Mouse (Mus musculus): ENCODE measurements around the gene Sgsm3.

Gene Sgsm3

GRCm38 (mm10) chr15:81026901-81027300 is 49.3 kb downstream of the Sgsm3 start:
- DNase-seq (ENCODE audit: low read depth, low spot score): no peak

- DNase-seq (ENCODE audit: low read depth, low spot score): peak; percentile 73
Measured at GRCm38 (mm10) chr15:81027378-81028173, 50.0 kb downstream of the Sgsm3 start.

GRCm38 (mm10) chr15:81030891-81031425 is 53.4 kb downstream of the Sgsm3 start:
- no peak for DNase-seq (ENCODE audit: low read depth, low spot score)

DNA sequence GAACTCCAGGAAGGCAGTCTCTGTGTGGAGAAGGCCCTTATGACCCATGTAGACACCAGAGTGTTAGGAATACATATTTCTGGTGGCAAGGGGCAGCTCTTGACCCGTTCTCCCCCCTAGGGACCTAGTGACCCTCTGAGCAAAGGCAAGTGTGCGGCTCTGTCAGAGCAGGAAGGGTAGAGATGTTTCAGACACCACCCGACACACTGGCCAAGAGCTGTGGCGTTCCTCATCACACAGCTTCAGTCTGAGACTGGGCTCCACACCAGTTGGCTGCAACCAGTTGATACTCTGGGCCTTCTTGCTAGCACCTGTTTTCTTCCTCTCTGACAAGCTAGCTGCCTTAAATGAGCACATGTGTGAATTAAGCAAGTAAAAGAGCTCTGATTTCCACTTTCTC is 54.0 kb downstream of the Sgsm3 start:
- DNase-seq (ENCODE audit: low read depth, low spot score): peak; percentile 79

GRCm38 (mm10) chr15:81032941-81033629 is 55.5 kb downstream of the Sgsm3 start:
- no peak for DNase-seq (ENCODE audit: low read depth, low spot score)

- DNase-seq (ENCODE audit: low read depth, low spot score): peak; percentile 46
Measured at GRCm38 (mm10) chr15:81034119-81034518, 56.6 kb downstream of the Sgsm3 start.

DNA sequence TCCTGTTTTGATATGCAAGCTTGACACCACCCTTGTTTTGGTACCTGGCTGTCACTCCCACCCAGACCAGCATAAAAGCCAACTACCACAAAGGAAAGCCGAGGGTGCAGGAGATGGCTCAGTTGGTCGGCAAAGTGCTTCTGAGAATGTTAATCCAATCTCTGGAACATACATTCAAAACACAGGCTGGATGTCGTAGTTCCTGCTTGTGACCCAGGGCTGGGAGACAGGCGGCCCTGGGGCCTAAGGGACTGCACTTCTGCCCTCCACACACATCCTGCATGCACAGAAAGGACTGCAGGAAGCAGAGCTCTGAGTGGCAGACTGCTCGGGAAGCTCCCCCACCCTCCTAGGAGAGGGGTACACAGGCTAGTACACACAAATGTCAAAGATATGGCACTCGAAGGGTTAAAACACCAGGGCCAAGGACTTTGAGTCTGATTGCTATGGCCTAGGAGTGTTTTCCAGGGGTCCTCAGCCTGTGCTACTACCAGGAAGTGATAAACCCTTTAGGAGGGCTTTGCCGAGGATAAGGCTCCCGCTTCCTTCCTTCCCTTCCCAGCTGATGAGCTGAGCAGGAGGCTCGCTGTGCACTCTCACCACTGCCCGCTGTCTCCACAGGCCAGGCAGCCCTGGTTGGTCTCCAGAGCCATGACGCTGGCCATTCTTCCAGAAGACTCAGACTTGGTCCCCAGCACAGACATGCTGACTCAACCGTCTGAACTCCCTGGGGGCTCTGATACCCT is 58.0 kb downstream of the Sgsm3 start:
- no peak for DNase-seq (ENCODE audit: low read depth, low spot score)

GRCm38 (mm10) chr15:81038419-81038818 is 60.9 kb downstream of the Sgsm3 start:
- no peak for DNase-seq (ENCODE audit: low read depth, low spot score)

GRCm38 (mm10) chr15:81041767-81042166 is 64.2 kb downstream of the Sgsm3 start:
- no peak for DNase-seq (ENCODE audit: low read depth, low spot score)

- DNase-seq (ENCODE audit: low read depth, low spot score): no peak
Measured at GRCm38 (mm10) chr15:81042276-81042931, 64.8 kb downstream of the Sgsm3 start.

- no peak for DNase-seq (ENCODE audit: low read depth, low spot score)
Measured at GRCm38 (mm10) chr15:81044446-81044845, 66.9 kb downstream of the Sgsm3 start.

DNA sequence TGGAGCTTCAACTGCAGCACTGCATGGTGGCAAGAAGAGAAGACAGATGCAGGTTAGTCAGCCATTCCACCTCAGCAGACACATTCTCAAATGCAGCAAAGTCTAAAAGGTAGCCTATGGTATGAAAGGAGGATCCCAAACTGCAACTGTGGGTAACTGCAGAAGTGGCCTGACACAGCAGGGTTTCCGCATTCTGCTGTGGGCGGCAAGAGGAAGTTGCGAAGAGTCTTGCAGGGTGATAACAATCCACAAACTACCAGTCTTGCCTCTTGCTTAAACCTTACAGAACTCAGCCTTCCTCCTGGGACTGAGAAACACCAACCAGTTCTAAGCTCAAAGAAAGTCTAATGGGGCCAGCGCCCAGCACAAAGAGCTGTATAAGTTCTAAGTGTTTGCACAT is 67.8 kb downstream of the Sgsm3 start:
- DNase-seq (ENCODE audit: low read depth, low spot score): no peak

DNA sequence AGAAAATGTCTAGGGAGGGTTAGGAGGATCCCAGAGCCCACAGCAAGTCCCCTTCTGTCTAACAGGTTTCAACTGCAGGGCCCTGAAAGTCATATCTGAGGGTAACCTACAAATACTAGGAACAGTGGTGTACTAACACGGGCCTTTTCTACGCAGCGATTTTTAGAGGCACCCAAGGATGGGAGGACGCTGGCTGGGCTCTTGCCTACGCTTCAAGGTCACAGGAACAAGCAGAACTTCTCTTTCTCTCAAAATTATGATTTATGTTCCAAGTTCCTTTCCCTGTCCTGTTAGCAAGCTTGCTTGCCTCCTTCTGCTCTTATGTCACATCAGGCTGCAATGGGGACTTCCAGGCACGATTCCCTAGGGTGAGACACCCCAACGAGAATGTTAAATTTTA is 68.5 kb downstream of the Sgsm3 start:
- DNase-seq (ENCODE audit: low read depth, low spot score): no peak

DNA sequence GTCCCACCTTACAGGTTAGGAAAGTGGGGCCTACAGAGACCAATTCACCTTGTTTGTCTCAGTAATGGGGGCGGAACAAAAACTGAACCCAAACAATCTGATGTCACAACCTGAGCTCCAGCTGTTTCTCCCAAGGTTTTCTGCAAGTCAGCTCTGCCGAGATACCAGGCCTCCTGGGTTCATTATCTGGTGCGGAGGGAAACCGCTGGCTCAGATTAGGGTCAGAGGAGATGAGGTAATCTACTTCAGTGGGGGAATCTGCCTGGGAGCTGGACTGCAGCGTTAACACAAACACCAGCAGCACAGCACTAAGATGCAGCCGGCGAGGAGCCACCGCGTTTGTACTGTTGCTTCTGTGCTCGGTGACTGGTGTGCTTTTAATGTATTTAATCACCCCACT is 69.9 kb downstream of the Sgsm3 start:
- no peak for DNase-seq (ENCODE audit: low read depth, low spot score)

GRCm38 (mm10) chr15:81049401-81050053 is 72.0 kb downstream of the Sgsm3 start:
- no peak for DNase-seq (ENCODE audit: low read depth, low spot score)

DNA sequence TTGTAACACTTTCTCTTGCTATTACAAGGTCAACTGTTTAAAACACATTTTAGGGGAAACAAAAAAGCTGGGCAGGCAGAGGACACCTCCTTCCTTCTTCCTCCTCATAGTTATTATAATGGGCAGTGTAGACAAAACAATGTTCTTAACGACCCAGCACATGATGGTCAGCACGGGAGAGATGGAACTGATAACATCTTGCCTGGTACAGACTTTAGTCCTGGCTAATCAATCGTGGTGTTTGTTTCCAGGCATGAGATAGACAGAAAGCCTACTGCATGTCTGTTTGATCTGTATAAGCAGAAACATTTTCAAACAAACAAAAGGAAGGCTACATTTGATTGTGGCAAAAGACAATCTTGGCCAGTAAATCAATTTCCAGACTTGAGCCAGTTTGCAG is 72.9 kb downstream of the Sgsm3 start:
- no peak for DNase-seq (ENCODE audit: low read depth, low spot score)

- no peak for DNase-seq (ENCODE audit: low read depth, low spot score)
Measured at GRCm38 (mm10) chr15:81052491-81052890, 74.9 kb downstream of the Sgsm3 start.

GRCm38 (mm10) chr15:81055488-81055887 is 77.9 kb downstream of the Sgsm3 start:
- DNase-seq (ENCODE audit: low read depth, low spot score): no peak

DNA sequence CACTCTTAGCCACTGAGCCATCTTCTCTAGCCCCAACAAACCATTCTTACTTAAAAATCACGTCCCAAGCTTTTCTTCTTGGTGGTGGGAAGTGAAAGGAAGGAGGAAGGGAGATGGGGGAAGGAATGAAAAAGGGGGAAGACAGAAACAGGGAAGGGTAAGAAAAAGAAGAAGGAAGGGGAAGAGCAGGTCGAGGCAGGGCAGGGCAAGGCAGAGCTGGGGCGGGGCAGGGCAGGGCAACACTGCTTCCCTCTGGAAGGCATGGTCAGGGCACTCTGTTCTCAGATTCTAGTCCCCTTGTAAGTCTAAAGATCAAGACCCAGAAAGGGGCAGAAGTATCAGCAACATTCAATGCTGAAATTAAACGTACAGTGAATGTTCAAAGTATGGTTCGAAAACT is 80.2 kb downstream of the Sgsm3 start:
- no peak for DNase-seq (ENCODE audit: low read depth, low spot score)

DNA sequence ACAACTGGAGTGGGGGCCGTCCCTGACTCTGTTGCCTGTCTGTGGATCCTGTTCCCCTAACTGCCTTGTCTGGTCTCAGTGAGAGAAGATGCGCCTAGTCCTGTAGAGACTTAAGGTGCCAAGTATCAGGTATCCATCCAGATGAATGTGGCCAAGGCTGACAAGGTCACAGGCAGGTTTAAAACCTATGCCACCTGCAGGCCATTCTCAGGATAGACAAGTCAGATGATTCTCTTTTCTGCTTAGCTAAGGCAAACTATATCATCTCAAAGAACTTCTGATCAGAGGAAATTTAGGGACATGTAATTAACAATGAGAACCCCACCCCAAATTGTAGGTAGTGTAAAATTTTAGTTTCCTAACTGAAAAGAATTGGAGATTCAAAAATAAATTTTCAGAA is 83.4 kb downstream of the Sgsm3 start:
- peak; percentile 70 for DNase-seq (ENCODE audit: low read depth, low spot score)
